Mouse (Mus musculus) forebrain, embryonic 12.5 days (tissue): ENCODE data around the gene Trim2. TPM values are rescaled to one million over a fixed set of nuclear protein-coding genes. Genes with fewer than 3 reads are reported as not detected.
A peak's percentile ranks its signal among the peaks of the same experiment; 100 is the strongest.

Experiments
- ATAC-seq: fragments of 200-750 bp; cut with Nextera tagmentation; 2 replicates; pipeline ENCODE4 v1.8.0; 2017; ENCODE audit warnings: moderate TSS enrichment; ENCODE audit not compliant: low FRiP score
- H3K27ac ChIP-seq: fragments of 300-500 bp; sonication (generic); 2 replicates; pipeline ENCODE4 v1.5.1; 2016; ENCODE audit warnings: mild to moderate bottlenecking
- H3K27me3 ChIP-seq: fragments of 300-500 bp; sonication (generic); 2 replicates; pipeline ENCODE4 v1.6.1; 2016; ENCODE audit warnings: mild to moderate bottlenecking
- H3K36me3 ChIP-seq: fragments of 300-500 bp; sonication (generic); replicated peaks from 2 replicates; pipeline ENCODE4 v1.6.1; 2016; ENCODE audit warnings: mild to moderate bottlenecking
- H3K4me1 ChIP-seq: fragments of 300-500 bp; sonication (generic); 2 replicates; pipeline ENCODE4 v1.6.1; 2016
- H3K4me2 ChIP-seq: fragments of 300-500 bp; sonication (generic); 2 replicates; pipeline ENCODE4 v1.6.1; 2016; ENCODE audit warnings: mild to moderate bottlenecking, moderate library complexity
- H3K4me3 ChIP-seq: fragments of 300-500 bp; sonication (generic); replicated peaks from 2 replicates; pipeline ENCODE4 v1.5.1; 2016; ENCODE audit warnings: mild to moderate bottlenecking
- H3K9ac ChIP-seq: fragments of 300-500 bp; sonication (generic); 2 replicates; pipeline ENCODE4 v1.6.1; 2016; ENCODE audit warnings: mild to moderate bottlenecking
- H3K9me3 ChIP-seq: fragments of 300-500 bp; sonication (generic); 2 replicates; pipeline ENCODE4 v1.6.1; 2016
- WGBS: fragments of 180-500 bp; shearing (Covaris S2); methylation state at CpG from one replicate; pipeline ENCODE4 v1.1.7; 2016; 5-methylcytosine and 5-hydroxymethylcytosine counted together
- polyA plus RNA-seq: library from polyadenylated mRNA; unstranded; fragments of >200 nt; fragmentation: Nextera tagmentation; extraction: Ambion mirVana; gene quantifications from 2 replicates; pipeline ENCODE4 v1.2.1, GENCODE M21; 2016

Trim2 gene
- polyA plus RNA-seq, 1 experiment from 2014 or later: 107 TPM

- Histone ChIP-seq H3K27ac (peak overlapping the region; percentile 1; the same call in 1 of the 2 replicates), H3K4me3 (no peak overlapping the region), H3K9me3 (no peaks in the 10 kb centered on the region), H3K36me3 (no peaks in the 10 kb centered on the region), H3K27me3 (peaks cover 39% of the 10 kb centered on the region), H3K4me1 (peaks cover 77% of the 10 kb centered on the region), H3K4me2 (no peak overlapping the region), H3K9ac (no peak overlapping the region)
- 19% methylated on average over 7 of the region's 7 CpGs for WGBS
- ATAC-seq: no peak
Observed at GRCm38 (mm10) chr3:84260837-84261236, 45.8 kb downstream of the Trim2 start.

- Histone ChIP-seq H3K9ac (peak overlapping the region; percentile 87), H3K27ac (peak overlapping the region; percentile 79), H3K27me3 (peaks cover 35% of the 10 kb centered on the region), H3K9me3 (no peaks in the 10 kb centered on the region), H3K4me3 (peak overlapping the region; percentile 71), H3K4me2 (peak overlapping the region; percentile 96), H3K36me3 (no peaks in the 10 kb centered on the region), H3K4me1 (peaks cover 69% of the 10 kb centered on the region)
- ATAC-seq: peak; percentile 59
- WGBS: 4% methylated on average over 7 of the region's 8 CpGs
Observed at GRCm38 (mm10) chr3:84260024-84260535, 46.6 kb downstream of the Trim2 start.

GRCm38 (mm10) chr3:84259281-84260023 lies 47.2 kb downstream of the Trim2 start:
- H3K4me3 ChIP-seq: peak overlapping the region; percentile 71
- H3K36me3 ChIP-seq: no peaks in the 10 kb centered on the region
- peaks cover 68% of the 10 kb centered on the region for H3K4me1 ChIP-seq
- peak overlapping the region; percentile 79 for H3K27ac ChIP-seq
- WGBS: under 1% methylated on average over 71 of the region's 74 CpGs
- peak overlapping the region; percentile 87 for H3K9ac ChIP-seq
- H3K4me2 ChIP-seq: peak overlapping the region; percentile 96
- H3K27me3 ChIP-seq: peaks cover 35% of the 10 kb centered on the region
- no peaks in the 10 kb centered on the region for H3K9me3 ChIP-seq
- ATAC-seq: peak; percentile 75

- Histone ChIP-seq H3K9me3 (no peaks in the 10 kb centered on the region), H3K9ac (peak overlapping the region; percentile 87), H3K36me3 (no peaks in the 10 kb centered on the region), H3K4me1 (peaks cover 68% of the 10 kb centered on the region), H3K4me3 (peak overlapping the region; percentile 71), H3K4me2 (peak overlapping the region; percentile 96), H3K27ac (no peak overlapping the region), H3K27me3 (peaks cover 35% of the 10 kb centered on the region)
- WGBS: 14% methylated on average over 13 of the region's 13 CpGs
- no peak for ATAC-seq
Observed at GRCm38 (mm10) chr3:84258518-84259031, 48.1 kb downstream of the Trim2 start.

GRCm38 (mm10) chr3:84257989-84258517 lies 48.6 kb downstream of the Trim2 start:
- H3K9ac ChIP-seq: 0 out of 2 replicates have a peak overlapping the region, but pooled peaks have one; percentile 87
- H3K27ac ChIP-seq: no peak overlapping the region
- peaks cover 72% of the 10 kb centered on the region for H3K4me1 ChIP-seq
- peak overlapping the region; percentile 96 for H3K4me2 ChIP-seq
- no peaks in the 10 kb centered on the region for H3K36me3 ChIP-seq
- H3K9me3 ChIP-seq: no peaks in the 10 kb centered on the region
- H3K4me3 ChIP-seq: peak overlapping the region; percentile 71
- WGBS: 39% methylated on average over 10 of the region's 10 CpGs
- no peak for ATAC-seq
- H3K27me3 ChIP-seq: peaks cover 34% of the 10 kb centered on the region

- H3K36me3 ChIP-seq: no peaks in the 10 kb centered on the region
- H3K4me1 ChIP-seq: peaks cover 55% of the 10 kb centered on the region
- H3K27me3 ChIP-seq: peaks cover 16% of the 10 kb centered on the region
- H3K4me2 ChIP-seq: no peak overlapping the region
- H3K9me3 ChIP-seq: no peaks in the 10 kb centered on the region
- H3K27ac ChIP-seq: peak overlapping the region; percentile 90
- no peak for ATAC-seq
- no peak overlapping the region for H3K4me3 ChIP-seq
- WGBS: 86% methylated on average over 2 of the region's 2 CpGs
- H3K9ac ChIP-seq: no peak overlapping the region
Observed at GRCm38 (mm10) chr3:84254520-84254878, 52.2 kb downstream of the Trim2 start.

GRCm38 (mm10) chr3:84253655-84254519 lies 52.8 kb downstream of the Trim2 start:
- Histone ChIP-seq H3K9me3 (no peaks in the 10 kb centered on the region), H3K27me3 (peaks cover 19% of the 10 kb centered on the region), H3K36me3 (no peaks in the 10 kb centered on the region), H3K9ac (no peak overlapping the region), H3K4me1 (peaks cover 51% of the 10 kb centered on the region), H3K27ac (peak overlapping the region; percentile 90), H3K4me3 (no peak overlapping the region), H3K4me2 (peak overlapping the region; percentile 13)
- WGBS: 15% methylated on average over 9 of the region's 9 CpGs
- ATAC-seq: no peak

- Histone ChIP-seq H3K4me1 (peaks cover 42% of the 10 kb centered on the region), H3K9me3 (no peaks in the 10 kb centered on the region), H3K9ac (0 out of 2 replicates have a peak overlapping the region, but pooled peaks have one; percentile 7), H3K4me3 (no peak overlapping the region), H3K36me3 (no peaks in the 10 kb centered on the region), H3K27me3 (peaks cover 16% of the 10 kb centered on the region), H3K27ac (peak overlapping the region; percentile 90), H3K4me2 (no peak overlapping the region; the same call in 1 of the 2 replicates)
- peak; percentile 90 for ATAC-seq
- WGBS: 48% methylated on average over 11 of the region's 11 CpGs
Observed at GRCm38 (mm10) chr3:84252776-84253654, 53.7 kb downstream of the Trim2 start.

- Histone ChIP-seq H3K36me3 (no peaks in the 10 kb centered on the region), H3K27ac (no peak overlapping the region), H3K9me3 (no peaks in the 10 kb centered on the region), H3K27me3 (peaks cover 10% of the 10 kb centered on the region; the same call in 1 of the 2 replicates), H3K4me2 (no peak overlapping the region), H3K4me3 (no peak overlapping the region), H3K9ac (no peak overlapping the region), H3K4me1 (peaks cover 39% of the 10 kb centered on the region)
- WGBS: 91% methylated on average over 4 of the region's 4 CpGs
- no peak for ATAC-seq
Observed at GRCm38 (mm10) chr3:84251721-84252120, 55.0 kb downstream of the Trim2 start.

GRCm38 (mm10) chr3:84250275-84250674 lies 56.4 kb downstream of the Trim2 start:
- no peak overlapping the region for H3K4me3 ChIP-seq
- no peak for ATAC-seq
- H3K27ac ChIP-seq: no peak overlapping the region
- H3K27me3 ChIP-seq: 0 out of 2 replicates have a peak, but pooled peaks cover 6% of the 10 kb centered on the region
- no peaks in the 10 kb centered on the region for H3K36me3 ChIP-seq
- 94% methylated on average over 7 of the region's 7 CpGs for WGBS
- no peaks in the 10 kb centered on the region for H3K9me3 ChIP-seq
- no peak overlapping the region for H3K4me2 ChIP-seq
- H3K9ac ChIP-seq: no peak overlapping the region
- H3K4me1 ChIP-seq: peaks cover 35% of the 10 kb centered on the region

- no peak overlapping the region for H3K4me2 ChIP-seq
- no peaks in the 10 kb centered on the region for H3K36me3 ChIP-seq
- 67% methylated on average over 8 of the region's 8 CpGs for WGBS
- H3K4me3 ChIP-seq: no peak overlapping the region
- no peaks in the 10 kb centered on the region for H3K9me3 ChIP-seq
- no peak overlapping the region for H3K9ac ChIP-seq
- 0 out of 2 replicates have a peak, but pooled peaks cover 6% of the 10 kb centered on the region for H3K27me3 ChIP-seq
- H3K4me1 ChIP-seq: peaks cover 13% of the 10 kb centered on the region
- ATAC-seq: no peak
- H3K27ac ChIP-seq: no peak overlapping the region
Observed at GRCm38 (mm10) chr3:84247789-84248188, 58.9 kb downstream of the Trim2 start.
